Mouse (Mus musculus) heart, adult 2 months (tissue): ENCODE data around the gene Suds3. TPM values are rescaled to one million over a fixed set of nuclear protein-coding genes. Genes with fewer than 3 reads are reported as not detected.

Experiments used
- DNase-seq, 2 experiments: peaks; one replicate each; pipeline ENCODE4 v3.0.0; 2021
- H3K27ac ChIP-seq: fragments of 200-600 bp; 2 replicates; pipeline ENCODE4 v1.8.1; 2022
- H3K27me3 ChIP-seq: fragments of 200-500 bp; 2 replicates; pipeline ENCODE4 v1.6.1; 2012; ENCODE audit warnings: mild to moderate bottlenecking, low read length, inconsistent platforms, mixed read lengths; ENCODE audit not compliant: control insufficient read depth, insufficient read depth
- H3K36me3 ChIP-seq: fragments of 200-500 bp; 2 replicates; pipeline ENCODE4 v1.6.1; 2012; ENCODE audit warnings: low read length, inconsistent platforms; ENCODE audit not compliant: control insufficient read depth, insufficient read depth
- H3K4me1 ChIP-seq: fragments of 200-500 bp; 2 replicates; pipeline ENCODE4 v1.6.1; 2011; ENCODE audit warnings: low read length; ENCODE audit not compliant: control insufficient read depth, insufficient read depth
- H3K4me3 ChIP-seq: fragments of 200-600 bp; 2 replicates; pipeline ENCODE4 v1.8.1; 2022
- H3K79me2 ChIP-seq: fragments of 200-500 bp; replicated peaks from 2 replicates; pipeline ENCODE4 v1.6.1; 2012; ENCODE audit warnings: mild to moderate bottlenecking, inconsistent platforms, low read length, moderate library complexity, mixed read lengths; ENCODE audit not compliant: control insufficient read depth, insufficient read depth
- H3K9ac ChIP-seq: fragments of 200-500 bp; 2 replicates; pipeline ENCODE4 v1.6.1; 2012; ENCODE audit warnings: low read depth, mild to moderate bottlenecking, control low read depth, inconsistent platforms, low read length, mixed read lengths
- CTCF ChIP-seq: fragments of 200-600 bp; IDR thresholded peaks from 2 replicates; pipeline ENCODE4 v1.8.1; 2022; ENCODE audit warnings: antibody characterized with exemption, mild to moderate bottlenecking, moderate library complexity
- EP300 ChIP-seq: fragments of 200-500 bp; IDR thresholded peaks from 2 replicates; pipeline ENCODE4 v1.6.1; 2011; ENCODE audit warnings: low read depth, low read length, control low read depth; ENCODE audit not compliant: insufficient read depth
- POLR2A ChIP-seq: fragments of 200-500 bp; IDR thresholded peaks from 2 replicates; pipeline ENCODE4 v1.6.1; 2011; ENCODE audit warnings: mild to moderate bottlenecking, low read depth, low read length, control low read depth; ENCODE audit not compliant: insufficient read depth
- WGBS: fragments of 180-500 bp; shearing (Covaris S2); methylation state at CpG from one replicate; pipeline ENCODE4 v1.1.7; 2018; 5-methylcytosine and 5-hydroxymethylcytosine counted together
- intact Hi-C: fragments of 180-260 bp; cut with DNase I; formaldehyde crosslinking; loops from one replicate; pipeline ENCODE4 v1.15.1; 2025
- polyA plus RNA-seq: library from polyadenylated mRNA; depleted of rRNA; stranded (reverse); fragments of >200 nt; gene quantifications from 2 replicates; pipeline ENCODE4 v1.2.3, GENCODE M21; 2012
- total RNA-seq, 2 experiments: library from RNA; stranded (reverse); gene quantifications; 2 replicates each; pipeline ENCODE4 v1.2.3; 2021

Gene Suds3
- total and polyA plus RNA-seq, 3 experiments: 44.7 to 112 (median 76.8) TPM

- intact Hi-C loops: no loop called here
- H3K9ac ChIP-seq: no peak overlapping the region
These were observed 9.8 kb upstream of the Suds3 start for GRCm38 (mm10) chr5:117125482-117126346.

GRCm38 (mm10) chr5:117123840-117124239 lies 7.9 kb upstream of the Suds3 start:
- no peak overlapping the region for H3K4me3 ChIP-seq
- H3K36me3 ChIP-seq: no peaks in the 10 kb centered on the region
- no peak for TF ChIP-seq CTCF
- TF ChIP-seq EP300: no peak
- no peak for TF ChIP-seq POLR2A
- intact Hi-C loops: loop anchor here (5.0 kb wide), 1 partner anchor 33 kb away; no protein-coding TSS in a partner anchor
- no peaks in the 10 kb centered on the region; the same call in 1 of the 2 replicates for H3K79me2 ChIP-seq
- DNase-seq: no peak
- H3K27me3 ChIP-seq: no peaks in the 10 kb centered on the region
- no peak overlapping the region for H3K27ac ChIP-seq
- 92% methylated on average over 4 of the region's 4 CpGs for WGBS
- H3K4me1 ChIP-seq: no peaks in the 10 kb centered on the region
- H3K9ac ChIP-seq: no peak overlapping the region

More at GRCm38 (mm10) chr5:117125482-117126346, 9.8 kb upstream of the Suds3 start:
- H3K36me3 ChIP-seq: no peaks in the 10 kb centered on the region
- H3K4me1 ChIP-seq: no peaks in the 10 kb centered on the region; the same call in 1 of the 2 replicates
- WGBS: 83% methylated on average over 16 of the region's 16 CpGs
- no peaks in the 10 kb centered on the region; the same call in none of the 2 replicates for H3K79me2 ChIP-seq
- DNase-seq: no peak
- H3K27me3 ChIP-seq: no peaks in the 10 kb centered on the region
- H3K27ac ChIP-seq: no peak overlapping the region
- H3K4me3 ChIP-seq: no peak overlapping the region
- TF ChIP-seq CTCF: no peak
- no peak for TF ChIP-seq POLR2A
- TF ChIP-seq EP300: no peak

GRCm38 (mm10) chr5:117123102-117123501 lies 7.2 kb upstream of the Suds3 start:
- intact Hi-C loops: loop anchor here (5.0 kb wide), 1 partner anchor 34 kb away; no protein-coding TSS in a partner anchor
- Histone ChIP-seq H3K27ac (no peak overlapping the region), H3K9ac (no peak overlapping the region), H3K4me1 (no peaks in the 10 kb centered on the region), H3K27me3 (no peaks in the 10 kb centered on the region), H3K79me2 (no peaks in the 10 kb centered on the region; the same call in 1 of the 2 replicates), H3K36me3 (no peaks in the 10 kb centered on the region), H3K4me3 (no peak overlapping the region)
- no peak for DNase-seq
- TF ChIP-seq CTCF (no peak), EP300 (no peak), POLR2A (no peak)
- WGBS: 50% methylated on average over 6 of the region's 6 CpGs

GRCm38 (mm10) chr5:117121657-117122056 lies 5.7 kb upstream of the Suds3 start:
- Histone ChIP-seq H3K9ac (no peak overlapping the region), H3K79me2 (no peaks in the 10 kb centered on the region; the same call in 1 of the 2 replicates), H3K27me3 (no peaks in the 10 kb centered on the region), H3K4me1 (no peaks in the 10 kb centered on the region), H3K27ac (no peak overlapping the region), H3K4me3 (no peak overlapping the region), H3K36me3 (no peaks in the 10 kb centered on the region)
- WGBS: 26% methylated on average over 2 of the region's 2 CpGs
- no peak for DNase-seq
- intact Hi-C loops: loop anchor here (5.0 kb wide), 1 partner anchor 36 kb away; no protein-coding TSS in a partner anchor
- TF ChIP-seq CTCF: no peak
- no peak for TF ChIP-seq POLR2A
- no peak for TF ChIP-seq EP300

GRCm38 (mm10) chr5:117120489-117121466 lies 4.9 kb upstream of the Suds3 start:
- Histone ChIP-seq H3K27ac (peak overlapping the region; percentile 67), H3K4me3 (peak overlapping the region; percentile 89), H3K4me1 (peaks cover 1% of the 10 kb centered on the region; the same call in 1 of the 2 replicates), H3K79me2 (no peaks in the 10 kb centered on the region; the same call in 1 of the 2 replicates), H3K27me3 (no peaks in the 10 kb centered on the region), H3K9ac (peak overlapping the region; percentile 80), H3K36me3 (no peaks in the 10 kb centered on the region)
- 3% methylated on average over 40 of the region's 40 CpGs for WGBS
- peak; percentile 29 to 53 for DNase-seq
- intact Hi-C loops: loop anchor here (5.0 kb wide), 1 partner anchor 37 kb away; no protein-coding TSS in a partner anchor
- TF ChIP-seq CTCF (no peak), EP300 (no peak), POLR2A (no peak)
